In the genomic region with DNA sequence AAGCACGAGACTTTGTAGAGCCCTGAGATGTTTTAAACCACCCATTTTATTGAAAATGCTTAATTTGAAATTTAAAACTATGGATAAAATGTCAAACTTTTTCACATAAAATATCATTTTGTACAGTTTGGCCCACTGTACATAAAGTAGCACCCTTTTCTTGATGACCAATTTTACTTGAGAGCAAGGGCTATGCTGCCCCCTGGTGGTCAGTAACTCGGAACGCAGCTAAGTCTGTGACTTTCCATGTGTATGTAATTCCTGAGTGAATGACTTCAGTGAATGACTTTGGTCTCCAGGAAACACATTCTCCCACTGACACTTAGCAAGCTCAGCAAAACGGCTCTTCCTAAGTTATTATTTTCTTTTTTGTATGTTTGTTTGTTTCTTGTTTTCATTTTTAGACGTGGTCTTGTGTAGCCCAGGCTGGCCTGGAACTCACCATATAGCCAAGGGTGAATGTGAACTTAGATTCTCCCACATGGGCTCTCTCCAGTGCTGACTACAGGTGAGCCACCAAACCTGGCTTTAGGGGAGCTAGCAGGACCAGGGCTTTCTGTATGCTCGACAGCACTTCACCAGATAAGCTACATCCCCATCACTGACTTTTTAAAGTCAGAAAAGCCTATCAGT, we compare ENCODE assay signal across 2 mouse cellular contexts.
TF ChIP-seq lines count a peak whose summit lies in the region.

No protein-coding gene starts in this region.

TF ChIP-seq in C2C12, 6 proteins besides CTCF, POLR2A, EP300 and RAD21:
- TF ChIP-seq MAX (IDR thresholded peaks at IDR 0.05), result no peak
- TF ChIP-seq FOSL1 (IDR thresholded peaks at IDR 0.05; ENCODE audit: insufficient read depth, low read length, poor library complexity, severe bottlenecking), result no peak
- TF ChIP-seq MYOG (IDR thresholded peaks at IDR 0.05; ENCODE audit: control insufficient read depth, extremely low read depth, insufficient read length), result no peak

TF ChIP-seq in MEL, 35 proteins besides CTCF, POLR2A, EP300 and RAD21:
- TF ChIP-seq ZC3H11A (IDR thresholded peaks at IDR 0.05; ENCODE audit: low read depth, low read length) (peak; percentile 25; the same call in 1 of the 2 replicates), CHD2 (IDR thresholded peaks at IDR 0.05; ENCODE audit: low read length) (no peak), SMC3 (IDR thresholded peaks at IDR 0.05; ENCODE audit: low read depth, low read length) (peak; percentile 67), MXI1 (IDR thresholded peaks at IDR 0.05; ENCODE audit: low read depth, low read length) (no peak)
